In genomic region chr10:43180313-43180912, GRCm38 (mm10) we compare ENCODE assay signal across 11 mouse cellular contexts. TPM values are rescaled to one million over a fixed set of nuclear protein-coding genes. Genes with fewer than 3 reads are reported as not detected.
DNase-seq lines count a peak whose midpoint lies in the region; ATAC-seq lines count a peak whose summit lies in the region.
"Had no signal": no experiment of that assay in that cellular context is flagged by ENCODE, and none has a peak within 500 bp of the region (broad histone marks: within the 10 kb centered on the region; RNA-seq: fewer than 3 reads in every experiment).

No protein-coding gene starts in this region.

- no peak overlapping the region for H3K4me2 ChIP-seq in forebrain, embryonic 12.5 days
- H3K4me2 ChIP-seq in forebrain, embryonic 11.5 days (ENCODE audit: low read depth, low read length, severe bottlenecking) = no peak overlapping the region
- no peak overlapping the region for H3K4me2 ChIP-seq in midbrain, embryonic 12.5 days (replicated peaks)

- 0 out of 2 replicates have a peak, but pooled peaks cover 3% of the 10 kb centered on the region for H3K9me3 ChIP-seq in forebrain, embryonic 12.5 days
- no peaks in the 10 kb centered on the region for H3K9me3 ChIP-seq in forebrain, embryonic 11.5 days (ENCODE audit: control insufficient read depth, low read length)
- H3K9me3 ChIP-seq in midbrain, embryonic 12.5 days = no peaks in the 10 kb centered on the region

- ATAC-seq in forebrain, embryonic 12.5 days (ENCODE audit: low FRiP score) = no peak; the same call in 1 of the 2 replicates
- ATAC-seq in forebrain, embryonic 11.5 days (replicated peaks; ENCODE audit: low FRiP score) = no peak
- ATAC-seq in midbrain, embryonic 12.5 days (ENCODE audit: low FRiP score, low read depth) = no peak
- ATAC-seq: CD4-positive, CD25-positive, alpha-beta regulatory T cell, adult 4 months had no signal

- no peaks in the 10 kb centered on the region for H3K36me3 ChIP-seq in forebrain, embryonic 12.5 days (replicated peaks)
- no peaks in the 10 kb centered on the region for H3K36me3 ChIP-seq in forebrain, embryonic 11.5 days (ENCODE audit: control insufficient read depth, insufficient read depth, low read length)
- no peaks in the 10 kb centered on the region for H3K36me3 ChIP-seq in midbrain, embryonic 12.5 days

- peaks cover 20% of the 10 kb centered on the region for H3K27me3 ChIP-seq in forebrain, embryonic 12.5 days
- peaks cover 7% of the 10 kb centered on the region for H3K27me3 ChIP-seq in forebrain, embryonic 11.5 days (ENCODE audit: control insufficient read depth, insufficient read depth, low read length)
- peaks cover 22% of the 10 kb centered on the region for H3K27me3 ChIP-seq in midbrain, embryonic 12.5 days

- no peak overlapping the region for H3K9ac ChIP-seq in forebrain, embryonic 12.5 days
- H3K9ac ChIP-seq in forebrain, embryonic 11.5 days (ENCODE audit: low read length) = no peak overlapping the region
- H3K9ac ChIP-seq in midbrain, embryonic 12.5 days (replicated peaks) = no peak overlapping the region

- no peak overlapping the region for H3K4me3 ChIP-seq in forebrain, embryonic 12.5 days (replicated peaks)
- no peak overlapping the region for H3K4me3 ChIP-seq in forebrain, embryonic 11.5 days (ENCODE audit: low read depth, low read length)
- no peak overlapping the region for H3K4me3 ChIP-seq in midbrain, embryonic 12.5 days
- H3K4me3 ChIP-seq: megakaryocyte, embryonic 14.5 days had no signal

- WGBS in forebrain, embryonic 12.5 days = 47% methylated on average over 5 of the region's 5 CpGs
- WGBS in forebrain, embryonic 11.5 days = 61% methylated on average over 5 of the region's 5 CpGs
- 57% methylated on average over 5 of the region's 5 CpGs for WGBS in midbrain, embryonic 12.5 days

- DNase-seq in forebrain, embryonic 11.5 days (ENCODE audit: low spot score) = no peak
- peak; percentile 72 for DNase-seq in Muller cell, postnatal 12 days (ENCODE audit: inconsistent ontology term)
- DNase-seq in cerebellum, postnatal 25 days = peak; percentile 35 to 61
- no peak for DNase-seq in thymus, postnatal 25 days
- no peak for DNase-seq in natural killer cell, adult 2 months (ENCODE audit: low spot score in 2 of 2)
- DNase-seq: kidney, adult 9 months; lung, adult 18-20 months had no signal

- H3K27ac ChIP-seq in forebrain, embryonic 12.5 days = 0 out of 2 replicates have a peak overlapping the region, but pooled peaks have one; percentile 14
- H3K27ac ChIP-seq in forebrain, embryonic 11.5 days (ENCODE audit: low read depth, low read length) = no peak overlapping the region
- H3K27ac ChIP-seq in midbrain, embryonic 12.5 days (replicated peaks) = peak overlapping the region; percentile 63

- H3K4me1 ChIP-seq in forebrain, embryonic 12.5 days = peaks cover 15% of the 10 kb centered on the region
- H3K4me1 ChIP-seq in forebrain, embryonic 11.5 days (replicated peaks; ENCODE audit: control insufficient read depth, insufficient read depth, low read length) = no peaks in the 10 kb centered on the region; the same call in 1 of the 2 replicates
- H3K4me1 ChIP-seq in midbrain, embryonic 12.5 days = peaks cover 15% of the 10 kb centered on the region

RNA-seq across cellular contexts. Expression of gene 9030612E09Rik, which starts 5.9 kb away (rescaled TPM):
- 1.4 and 2.3 TPM in 2 replicates for polyA plus RNA-seq in forebrain, embryonic 12.5 days (2016; fragmentation: Nextera tagmentation; extraction: Ambion mirVana)
- 1.3 and 1.7 TPM in 2 replicates for polyA plus RNA-seq in forebrain, embryonic 11.5 days (2014; fragmentation: Nextera tagmentation; extraction: Ambion mirVana)
- 1.9 and 2.2 TPM in 2 replicates for polyA plus RNA-seq in midbrain, embryonic 12.5 days (2016; fragmentation: Nextera tagmentation; extraction: Ambion mirVana)
- polyA plus RNA-seq: CD4-positive, CD25-positive, alpha-beta regulatory T cell, adult 4 months had no signal

RNA-seq across cellular contexts. Expression of gene Sobp, which starts 6.1 kb away (rescaled TPM):
- polyA plus RNA-seq in forebrain, embryonic 12.5 days (2016; fragmentation: Nextera tagmentation; extraction: Ambion mirVana) = 8.0 and 8.9 TPM in 2 replicates
- 5.5 and 5.7 TPM in 2 replicates for polyA plus RNA-seq in forebrain, embryonic 11.5 days (2014; fragmentation: Nextera tagmentation; extraction: Ambion mirVana)
- 9.2 and 11.9 TPM in 2 replicates for polyA plus RNA-seq in midbrain, embryonic 12.5 days (2016; fragmentation: Nextera tagmentation; extraction: Ambion mirVana)
- polyA plus RNA-seq: CD4-positive, CD25-positive, alpha-beta regulatory T cell, adult 4 months had no signal

RNA-seq across cellular contexts. Expression of gene Pdss2, which starts 40.9 kb away (rescaled TPM):
- 17.0 and 17.8 TPM in 2 replicates for polyA plus RNA-seq in forebrain, embryonic 12.5 days (2016; fragmentation: Nextera tagmentation; extraction: Ambion mirVana)
- polyA plus RNA-seq in forebrain, embryonic 11.5 days (2014; fragmentation: Nextera tagmentation; extraction: Ambion mirVana) = 15.1 and 16.0 TPM in 2 replicates
- 15.9 and 17.3 TPM in 2 replicates for polyA plus RNA-seq in midbrain, embryonic 12.5 days (2016; fragmentation: Nextera tagmentation; extraction: Ambion mirVana)

Comparison
In these comparisons a context has a peak if more than half of its experiments do, and no peak if none do; other contexts are left out.
1. DNase-seq: peak in Muller cell, postnatal 12 days (single experiment) and cerebellum, postnatal 25 days (2 of 2); none in forebrain, embryonic 11.5 days (single experiment), thymus, postnatal 25 days (single experiment) and natural killer cell, adult 2 months (0 of 2).